Mouse (Mus musculus): Measurements from ENCODE around the gene Csrp1. TPM values are rescaled to one million over a fixed set of nuclear protein-coding genes. Genes with fewer than 3 reads are reported as not detected.

The Csrp1 gene
- total and polyA plus RNA-seq, 3 experiments: 44.4 to 73.0 TPM; not detected in 1

- TF ChIP-seq GABPA (IDR thresholded peaks at IDR 0.05; ENCODE audit: low read depth, low read length): no peak
- no peak for TF ChIP-seq NRF1 (IDR thresholded peaks at IDR 0.05; ENCODE audit: insufficient read depth, low read depth, low read length, poor library complexity, severe bottlenecking)
- no peak for TF ChIP-seq POLR2AphosphoS2 (IDR thresholded peaks at IDR 0.05; ENCODE audit: low read length)
- TF ChIP-seq ZC3H11A (IDR thresholded peaks at IDR 0.05; ENCODE audit: low read depth, low read length): peak; percentile 62; the same call in 1 of the 2 replicates
- peak; percentile 12; the same call in 1 of the 2 replicates for TF ChIP-seq MAZ (IDR thresholded peaks at IDR 0.05; ENCODE audit: low read depth, low read length)
These were observed 20.7 kb upstream of the Csrp1 start (continued) for GRCm38 (mm10) chr1:135698996-135699705.

GRCm38 (mm10) chr1:135699892-135700291 lies 20.0 kb upstream of the Csrp1 start:
- no peaks in the 10 kb centered on the region for H3K79me2 ChIP-seq (ENCODE audit: control insufficient read depth, insufficient read depth, low read length, poor library complexity)
- H3K9ac ChIP-seq (ENCODE audit: control insufficient read depth, low read depth, low read length, poor library complexity, severe bottlenecking): peak overlapping the region; percentile 57
- peak overlapping the region; percentile 65 for H3K27ac ChIP-seq (ENCODE audit: control insufficient read depth, low read depth, low read length)

GRCm38 (mm10) chr1:135700605-135701004 lies 19.3 kb upstream of the Csrp1 start:
- peaks cover 0 to 6% of the 10 kb centered on the region in 2 experiments; a peak in 2 of 4 replicates for H3K36me3 ChIP-seq (ENCODE audit: control insufficient read depth in 1 of 2, insufficient read depth in 2 of 2, low read length in 2 of 2)
- TF ChIP-seq HCFC1 (IDR thresholded peaks at IDR 0.05; ENCODE audit: low read depth, low read length) (0 out of 2 replicates have a peak, but pooled peaks have one; percentile 10), ZMIZ1 (IDR thresholded peaks at IDR 0.05; ENCODE audit: low read depth, low read length) (no peak), ZC3H11A (IDR thresholded peaks at IDR 0.05; ENCODE audit: low read depth, low read length) (peak; percentile 20; the same call in 1 of the 2 replicates), USF2 (IDR thresholded peaks at IDR 0.05; ENCODE audit: borderline replicate concordance in 1 of 2, insufficient read depth in 1 of 2, low read depth in 1 of 2, low read length in 2 of 2) (no peak), SMC3 (IDR thresholded peaks at IDR 0.05; ENCODE audit: low read depth, low read length) (peak; percentile 73), MXI1 (IDR thresholded peaks at IDR 0.05; ENCODE audit: low read depth, low read length) (0 out of 2 replicates have a peak, but pooled peaks have one; percentile 17), ETS1 (IDR thresholded peaks at IDR 0.05; ENCODE audit: low read depth, low read length) (0 out of 2 replicates have a peak, but pooled peaks have one; percentile 18), GATA1 (IDR thresholded peaks at IDR 0.05; ENCODE audit: low read depth, low read length) (no peak), CHD1 (IDR thresholded peaks at IDR 0.05; ENCODE audit: low read depth, low read length) (no peak), CTCF (IDR thresholded peaks at IDR 0.05 in 2 of 3, conservative IDR thresholded peaks at IDR 0.05 in 1 of 3; ENCODE audit: control insufficient read depth in 1 of 3, insufficient read depth in 1 of 3, low read depth in 2 of 3, low read length in 3 of 3, poor library complexity in 1 of 3, severe bottlenecking in 1 of 3) (peak; percentile 73 to 77 (median 74)), MYC (IDR thresholded peaks at IDR 0.05; ENCODE audit: low read depth, low read length) (no peak), TCF12 (IDR thresholded peaks at IDR 0.05; ENCODE audit: low read depth, low read length) (0 out of 2 replicates have a peak, but pooled peaks have one; percentile 25), POLR2AphosphoS5 (IDR thresholded peaks at IDR 0.05; ENCODE audit: borderline replicate concordance, low read depth, low read length) (no peak), ELF1 (IDR thresholded peaks at IDR 0.05; ENCODE audit: low read depth, low read length) (0 out of 2 replicates have a peak, but pooled peaks have one; percentile 18), RAD21 (IDR thresholded peaks at IDR 0.05; ENCODE audit: low read depth, low read length) (peak; percentile 48)
- peak overlapping the region; percentile 57 for H3K9ac ChIP-seq (ENCODE audit: control insufficient read depth, low read depth, low read length, poor library complexity, severe bottlenecking)
- H3K27me3 ChIP-seq (ENCODE audit: control insufficient read depth in 1 of 2, insufficient read depth in 2 of 2, low read length in 2 of 2): no peaks in the 10 kb centered on the region
- peak; percentile 93 for DNase-seq (ENCODE audit: low read depth, low spot score)
- no peaks in the 10 kb centered on the region for H3K79me2 ChIP-seq (ENCODE audit: control insufficient read depth, insufficient read depth, low read length, poor library complexity)
- no peaks in the 10 kb centered on the region for H3K9me3 ChIP-seq (replicated peaks; ENCODE audit: insufficient read depth, low read length)
- peaks cover 8 to 10% of the 10 kb centered on the region in 2 experiments for H3K4me1 ChIP-seq (ENCODE audit: control insufficient read depth in 1 of 2, insufficient read depth in 2 of 2, low read length in 2 of 2)
- peak overlapping the region; percentile 61 for H3K27ac ChIP-seq (ENCODE audit: control insufficient read depth, low read depth, low read length)
- H3K4me3 ChIP-seq (ENCODE audit: control insufficient read depth in 1 of 2, insufficient read depth in 1 of 2, low read depth in 2 of 2, low read length in 2 of 2): peak overlapping the region; percentile 38 to 46; a peak in 3 of 4 replicates

More at GRCm38 (mm10) chr1:135699892-135700291, 20.0 kb upstream of the Csrp1 start:
- Histone ChIP-seq H3K4me1 (ENCODE audit: control insufficient read depth in 1 of 2, insufficient read depth in 2 of 2, low read length in 2 of 2) (peaks cover 4 to 7% of the 10 kb centered on the region in 2 experiments; a peak in 3 of 4 replicates), H3K4me3 (ENCODE audit: control insufficient read depth in 1 of 2, insufficient read depth in 1 of 2, low read depth in 2 of 2, low read length in 2 of 2) (peak overlapping the region; percentile 38 to 49), H3K36me3 (ENCODE audit: control insufficient read depth in 1 of 2, insufficient read depth in 2 of 2, low read length in 2 of 2) (peaks cover 0 to 6% of the 10 kb centered on the region in 2 experiments; a peak in 2 of 4 replicates), H3K27me3 (ENCODE audit: control insufficient read depth in 1 of 2, insufficient read depth in 2 of 2, low read length in 2 of 2) (no peaks in the 10 kb centered on the region), H3K9me3 (replicated peaks; ENCODE audit: insufficient read depth, low read length) (no peaks in the 10 kb centered on the region)
- DNase-seq (ENCODE audit: low read depth, low spot score): peak; percentile 68
- TF ChIP-seq GATA1 (IDR thresholded peaks at IDR 0.05; ENCODE audit: low read depth, low read length): peak; percentile 42; the same call in 1 of the 2 replicates
- TF ChIP-seq MEF2A (IDR thresholded peaks at IDR 0.05; ENCODE audit: extremely low read depth, insufficient replicate concordance, low read depth, low read length, poor library complexity, severe bottlenecking): 0 out of 2 replicates have a peak, but pooled peaks have one; percentile 25
- TF ChIP-seq HCFC1 (IDR thresholded peaks at IDR 0.05; ENCODE audit: low read depth, low read length): peak; percentile 26; the same call in 1 of the 2 replicates
- TF ChIP-seq EP300 (IDR thresholded peaks at IDR 0.05; ENCODE audit: low read depth in 1 of 2, low read length in 2 of 2): peak in 1 of 2 experiments; percentile 16; a peak in 2 of 4 replicates
- TF ChIP-seq MAX (IDR thresholded peaks at IDR 0.05; ENCODE audit: low read length): peak; percentile 37; the same call in 1 of the 2 replicates
- 0 out of 2 replicates have a peak, but pooled peaks have one; percentile 22 for TF ChIP-seq MAZ (IDR thresholded peaks at IDR 0.05; ENCODE audit: low read depth, low read length)
- no peak for TF ChIP-seq KAT2A (conservative IDR thresholded peaks at IDR 0.05; ENCODE audit: low read depth, low read length)
- TF ChIP-seq MYC (IDR thresholded peaks at IDR 0.05; ENCODE audit: low read depth, low read length): 0 out of 2 replicates have a peak, but pooled peaks have one; percentile 38
- TF ChIP-seq POLR2AphosphoS5 (IDR thresholded peaks at IDR 0.05; ENCODE audit: borderline replicate concordance, low read depth, low read length): no peak
- peak; percentile 9; the same call in 1 of the 2 replicates for TF ChIP-seq ETS1 (IDR thresholded peaks at IDR 0.05; ENCODE audit: low read depth, low read length)
- no peak for TF ChIP-seq POLR2AphosphoS2 (IDR thresholded peaks at IDR 0.05; ENCODE audit: low read length)
- TF ChIP-seq ZNF384 (IDR thresholded peaks at IDR 0.05; ENCODE audit: low read depth, low read length): peak; percentile 77
- 0 out of 2 replicates have a peak, but pooled peaks have one; percentile 35 for TF ChIP-seq SIN3A (IDR thresholded peaks at IDR 0.05; ENCODE audit: low read length)

All from MEL (cell line).